Mouse (Mus musculus) G1E (cell line): ENCODE measurements around the gene Slc44a3.

Experiments
- CTCF ChIP-seq: IDR thresholded peaks from 2 replicates; pipeline ENCODE4 v1.5.1; 2012; ENCODE audit warnings: low read depth, low read length, inconsistent platforms, mixed read lengths
- GATA1 ChIP-seq: IDR thresholded peaks from 2 replicates; pipeline ENCODE4 v1.6.1; 2012; ENCODE audit warnings: borderline replicate concordance, low read length, inconsistent platforms, mixed read lengths
- GATA2 ChIP-seq: IDR thresholded peaks from 2 replicates; pipeline ENCODE4 v1.6.1; 2012; ENCODE audit warnings: low read depth, low read length, inconsistent platforms, borderline replicate concordance
- POLR2AphosphoS5 ChIP-seq: IDR thresholded peaks from 2 replicates; pipeline ENCODE4 v1.6.1; 2012; ENCODE audit warnings: low read depth, low read length, inconsistent platforms; ENCODE audit not compliant: insufficient replicate concordance
- TAL1 ChIP-seq: conservative IDR thresholded peaks from 2 replicates; pipeline ENCODE4 v1.6.1; 2012; ENCODE audit warnings: low read depth, low read length, inconsistent platforms, mixed read lengths

GRCm38 (mm10) chr3:121427520-121427908 lies 104.7 kb downstream of the Slc44a3 start:
- TF ChIP-seq CTCF (no peak), POLR2AphosphoS5 (no peak), GATA1 (no peak), TAL1 (no peak), GATA2 (no peak)
